Mouse (Mus musculus): ENCODE data around the gene Ugt2b38. TPM values are rescaled to one million over a fixed set of nuclear protein-coding genes. Genes with fewer than 3 reads are reported as not detected.
"Not testable (repeated sequence)": the region's sequence is repeated elsewhere in the genome, so short reads cannot be mapped to it uniquely, and the experiment has no call there.

Ugt2b38 gene
- polyA plus RNA-seq (2015; fragmentation: Nextera tagmentation; extraction: Ambion mirVana), result not detected in 2 replicates

GRCm38 (mm10) chr5:87424041-87424440 lies at the start of gene Ugt2b38:
Gene Ugt2b38, minus strand, starts transcription at chr5:87424203.
- not testable (repeated sequence) for ATAC-seq (ENCODE audit: low FRiP score); H3K27ac ChIP-seq; H3K9me3 ChIP-seq; H3K36me3 ChIP-seq; H3K9ac ChIP-seq; H3K4me2 ChIP-seq; H3K4me1 ChIP-seq (replicated peaks); H3K4me3 ChIP-seq; H3K27me3 ChIP-seq
- 85% methylated on average over 2 of the region's 2 CpGs for WGBS

GRCm38 (mm10) chr5:87458810-87459209 lies 34.8 kb upstream of the Ugt2b38 start:
- ATAC-seq (ENCODE audit: low FRiP score), result no peak
- Histone ChIP-seq H3K9ac (no peak overlapping the region), H3K4me3 (no peak overlapping the region), H3K27ac (no peak overlapping the region), H3K27me3 (no peaks in the 10 kb centered on the region), H3K4me2 (no peak overlapping the region), H3K4me1 (replicated peaks) (no peaks in the 10 kb centered on the region), H3K36me3 (no peaks in the 10 kb centered on the region), H3K9me3 (no peaks in the 10 kb centered on the region)
- WGBS, result 40% methylated on average over 1 of the region's 1 CpGs

- Histone ChIP-seq H3K9me3 (no peaks in the 10 kb centered on the region), H3K4me1 (replicated peaks) (no peaks in the 10 kb centered on the region), H3K27ac (no peak overlapping the region), H3K4me2 (no peak overlapping the region), H3K27me3 (no peaks in the 10 kb centered on the region), H3K9ac (no peak overlapping the region), H3K36me3 (no peaks in the 10 kb centered on the region), H3K4me3 (no peak overlapping the region)
- no peak for ATAC-seq (ENCODE audit: low FRiP score)
These were observed 33.7 kb upstream of the Ugt2b38 start for GRCm38 (mm10) chr5:87457701-87458100.

GRCm38 (mm10) chr5:87456216-87456850 lies 32.3 kb upstream of the Ugt2b38 start:
- WGBS, result 95% methylated on average over 3 of the region's 3 CpGs
- Histone ChIP-seq H3K27me3 (no peaks in the 10 kb centered on the region), H3K4me3 (no peak overlapping the region), H3K36me3 (no peaks in the 10 kb centered on the region), H3K4me2 (no peak overlapping the region), H3K9ac (no peak overlapping the region), H3K27ac (no peak overlapping the region), H3K9me3 (no peaks in the 10 kb centered on the region), H3K4me1 (replicated peaks) (no peaks in the 10 kb centered on the region)
- no peak for ATAC-seq (ENCODE audit: low FRiP score)

GRCm38 (mm10) chr5:87455519-87455918 lies 31.5 kb upstream of the Ugt2b38 start:
- Histone ChIP-seq H3K4me3 (no peak overlapping the region), H3K9ac (no peak overlapping the region), H3K4me2 (no peak overlapping the region), H3K4me1 (replicated peaks) (no peaks in the 10 kb centered on the region), H3K36me3 (no peaks in the 10 kb centered on the region), H3K27me3 (no peaks in the 10 kb centered on the region), H3K27ac (no peak overlapping the region), H3K9me3 (no peaks in the 10 kb centered on the region)
- ATAC-seq (ENCODE audit: low FRiP score), result no peak

GRCm38 (mm10) chr5:87452514-87452913 lies 28.5 kb upstream of the Ugt2b38 start:
- H3K4me3 ChIP-seq; H3K36me3 ChIP-seq; ATAC-seq (ENCODE audit: low FRiP score); H3K4me2 ChIP-seq; H3K27me3 ChIP-seq; H3K9ac ChIP-seq; H3K4me1 ChIP-seq (replicated peaks); H3K27ac ChIP-seq; H3K9me3 ChIP-seq: not testable (repeated sequence)
- 57% methylated on average over 3 of the region's 5 CpGs for WGBS

- no peak for ATAC-seq (ENCODE audit: low FRiP score)
- WGBS, result 49% methylated on average over 3 of the region's 3 CpGs
These were observed 12.3 kb upstream of the Ugt2b38 start for GRCm38 (mm10) chr5:87436264-87436663.

GRCm38 (mm10) chr5:87425676-87426075 lies 1.7 kb upstream of the Ugt2b38 start:
- Histone ChIP-seq H3K9ac (no peak overlapping the region), H3K36me3 (no peaks in the 10 kb centered on the region), H3K9me3 (no peaks in the 10 kb centered on the region), H3K27ac (no peak overlapping the region), H3K4me1 (replicated peaks) (no peaks in the 10 kb centered on the region), H3K27me3 (no peaks in the 10 kb centered on the region), H3K4me2 (no peak overlapping the region), H3K4me3 (no peak overlapping the region)
- ATAC-seq (ENCODE audit: low FRiP score), result no peak
- 84% methylated on average over 3 of the region's 3 CpGs for WGBS

More at GRCm38 (mm10) chr5:87436264-87436663, 12.3 kb upstream of the Ugt2b38 start:
- Histone ChIP-seq H3K4me2 (no peak overlapping the region), H3K27ac (no peak overlapping the region), H3K27me3 (no peaks in the 10 kb centered on the region), H3K36me3 (no peaks in the 10 kb centered on the region), H3K9ac (no peak overlapping the region), H3K4me3 (no peak overlapping the region), H3K4me1 (replicated peaks) (no peaks in the 10 kb centered on the region), H3K9me3 (no peaks in the 10 kb centered on the region)

GRCm38 (mm10) chr5:87396968-87397367 lies 27.0 kb downstream of the Ugt2b38 start:
- Histone ChIP-seq H3K4me1 (replicated peaks) (no peaks in the 10 kb centered on the region), H3K27ac (no peak overlapping the region), H3K4me2 (no peak overlapping the region), H3K4me3 (no peak overlapping the region), H3K27me3 (no peaks in the 10 kb centered on the region), H3K36me3 (no peaks in the 10 kb centered on the region), H3K9me3 (no peaks in the 10 kb centered on the region), H3K9ac (no peak overlapping the region)
- 87% methylated on average over 4 of the region's 4 CpGs for WGBS
- no peak for ATAC-seq (ENCODE audit: low FRiP score)

- no peak for ATAC-seq (ENCODE audit: low FRiP score)
- Histone ChIP-seq H3K9ac (no peak overlapping the region), H3K4me3 (no peak overlapping the region), H3K27me3 (no peaks in the 10 kb centered on the region), H3K9me3 (no peaks in the 10 kb centered on the region), H3K4me2 (no peak overlapping the region), H3K4me1 (replicated peaks) (no peaks in the 10 kb centered on the region), H3K27ac (no peak overlapping the region), H3K36me3 (no peaks in the 10 kb centered on the region)
- WGBS, result 79% methylated on average over 2 of the region's 2 CpGs
These were observed 33.2 kb downstream of the Ugt2b38 start for GRCm38 (mm10) chr5:87390818-87391217.

- Histone ChIP-seq H3K9me3 (no peaks in the 10 kb centered on the region), H3K27me3 (no peaks in the 10 kb centered on the region), H3K4me2 (no peak overlapping the region), H3K4me1 (replicated peaks) (no peaks in the 10 kb centered on the region), H3K4me3 (no peak overlapping the region), H3K9ac (no peak overlapping the region), H3K36me3 (no peaks in the 10 kb centered on the region), H3K27ac (no peak overlapping the region)
- ATAC-seq (ENCODE audit: low FRiP score), result no peak
- WGBS, result 72% methylated on average over 2 of the region's 2 CpGs
These were observed 43.8 kb downstream of the Ugt2b38 start for GRCm38 (mm10) chr5:87380234-87380633.

- Histone ChIP-seq H3K27me3 (no peaks in the 10 kb centered on the region), H3K4me3 (no peak overlapping the region), H3K9ac (no peak overlapping the region), H3K4me1 (replicated peaks) (no peaks in the 10 kb centered on the region), H3K4me2 (no peak overlapping the region), H3K9me3 (no peaks in the 10 kb centered on the region), H3K36me3 (no peaks in the 10 kb centered on the region), H3K27ac (no peak overlapping the region)
- ATAC-seq (ENCODE audit: low FRiP score), result no peak
These were observed 44.2 kb downstream of the Ugt2b38 start for GRCm38 (mm10) chr5:87379825-87380224.

- no peak for ATAC-seq (ENCODE audit: low FRiP score)
- H3K27ac ChIP-seq, result no peak overlapping the region
- 92% methylated on average over 3 of the region's 3 CpGs for WGBS
- H3K9ac ChIP-seq, result no peak overlapping the region
- H3K36me3 ChIP-seq, result no peaks in the 10 kb centered on the region
- H3K9me3 ChIP-seq, result no peaks in the 10 kb centered on the region
- no peak overlapping the region for H3K4me3 ChIP-seq
- H3K27me3 ChIP-seq, result no peaks in the 10 kb centered on the region
- H3K4me2 ChIP-seq, result no peak overlapping the region
- H3K4me1 ChIP-seq (replicated peaks), result no peaks in the 10 kb centered on the region
These were observed 48.1 kb downstream of the Ugt2b38 start for GRCm38 (mm10) chr5:87375874-87376383.

Measured in hindbrain, embryonic 13.5 days (tissue).